Mouse (Mus musculus) CD4-positive helper T cell, adult 2 months (primary cell): ENCODE results near the gene Dlg2.

Source experiments
- DNase-seq: peaks from one replicate; pipeline ENCODE4 v3.0.0-alpha.2; 2012; ENCODE audit warnings: low read depth, missing footprints, low spot score

Dlg2 gene

GRCm38 (mm10) chr7:91089211-91089930 is 612.9 kb downstream of the Dlg2 start:
- DNase-seq = no peak

GRCm38 (mm10) chr7:91090317-91090829 is 613.9 kb downstream of the Dlg2 start:
- DNase-seq = no peak

- no peak for DNase-seq
These were observed 614.6 kb downstream of the Dlg2 start for GRCm38 (mm10) chr7:91090830-91091683.

DNA sequence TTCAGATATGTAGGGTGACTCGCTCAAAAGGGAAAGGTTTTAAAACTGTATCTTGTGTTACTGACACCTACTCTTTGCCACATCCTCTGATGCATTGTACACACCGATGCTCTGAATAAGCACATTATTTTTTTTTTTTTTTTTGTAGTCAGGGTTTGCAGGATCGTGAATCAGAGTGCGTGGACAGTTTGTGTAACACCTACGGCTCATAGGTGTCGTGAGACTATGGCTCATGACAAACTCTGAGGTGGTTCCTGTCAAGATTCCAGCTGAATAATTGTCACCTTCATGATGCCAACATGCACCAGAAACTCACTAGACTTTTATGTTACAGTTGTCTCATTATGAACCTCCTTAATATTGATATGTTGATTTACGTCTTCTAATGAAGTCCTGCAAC is 620.0 kb downstream of the Dlg2 start:
- DNase-seq = no peak

- no peak for DNase-seq
These were observed 622.0 kb downstream of the Dlg2 start for GRCm38 (mm10) chr7:91098521-91098920.

DNA sequence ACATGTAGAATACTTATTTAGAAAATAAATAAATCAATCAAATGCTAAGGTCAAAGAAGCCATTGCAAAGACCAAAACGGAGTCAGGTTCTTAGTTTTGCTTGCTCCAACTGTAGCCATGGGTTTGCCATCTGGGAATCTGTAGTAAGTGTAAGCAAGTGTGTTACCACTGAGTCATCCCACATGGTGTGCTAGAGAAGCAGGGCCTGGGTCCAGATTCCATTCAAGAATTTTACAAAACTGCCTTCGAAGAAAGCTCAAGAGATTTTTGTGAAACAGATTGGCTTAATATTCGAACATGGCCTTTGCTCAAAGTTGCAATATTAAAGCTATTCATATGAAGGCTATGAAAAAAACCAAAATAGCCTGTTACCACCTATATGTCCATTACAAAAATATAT is 633.1 kb downstream of the Dlg2 start:
- DNase-seq = no peak

- DNase-seq = no peak
These were observed 655.7 kb downstream of the Dlg2 start for GRCm38 (mm10) chr7:91132128-91132527.

DNA sequence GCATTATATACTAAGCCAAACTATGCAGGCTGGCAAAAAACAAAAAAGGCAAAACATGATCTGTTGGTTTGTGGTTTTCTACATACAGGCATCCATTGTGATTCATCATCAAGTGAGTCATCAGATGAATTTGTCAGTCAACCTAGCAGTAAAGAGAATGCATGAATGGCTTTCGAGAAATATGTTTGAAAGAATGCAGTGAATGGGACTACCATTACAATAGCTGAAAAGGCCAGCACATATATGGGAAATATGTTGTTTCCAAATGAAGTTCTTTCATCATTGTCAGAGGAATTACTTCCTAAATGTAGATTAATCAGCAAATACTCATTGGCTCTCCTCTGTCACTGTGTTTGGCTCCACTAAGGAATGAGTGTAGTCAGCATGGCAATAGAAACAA is 677.6 kb downstream of the Dlg2 start:
- DNase-seq = no peak

GRCm38 (mm10) chr7:91159144-91159543 is 682.7 kb downstream of the Dlg2 start:
- no peak for DNase-seq

DNA sequence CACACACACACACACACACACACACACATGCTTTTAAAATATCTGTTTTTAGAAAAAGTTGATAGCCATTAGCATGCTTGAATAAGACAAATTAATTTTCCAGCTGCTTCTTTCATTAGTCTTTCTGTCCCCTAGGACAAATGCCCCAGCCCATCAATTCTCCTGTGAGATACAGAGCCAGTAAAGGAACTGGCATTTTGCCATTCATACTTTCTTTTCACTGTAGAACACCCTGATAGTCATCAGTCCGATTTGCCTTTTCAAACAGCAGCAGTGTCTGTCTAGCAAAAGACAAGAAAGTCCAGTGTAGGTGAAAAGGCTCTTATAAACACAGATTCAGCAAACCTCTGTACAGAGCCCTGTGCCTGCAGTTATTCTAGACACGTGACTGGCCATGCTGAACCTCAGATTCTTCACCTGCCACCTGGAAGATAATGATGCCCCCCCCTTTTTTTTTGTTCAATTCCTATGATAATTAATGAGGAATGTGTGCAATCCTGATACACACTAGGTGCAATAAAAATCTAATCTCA is 685.2 kb downstream of the Dlg2 start:
- no peak for DNase-seq

DNA sequence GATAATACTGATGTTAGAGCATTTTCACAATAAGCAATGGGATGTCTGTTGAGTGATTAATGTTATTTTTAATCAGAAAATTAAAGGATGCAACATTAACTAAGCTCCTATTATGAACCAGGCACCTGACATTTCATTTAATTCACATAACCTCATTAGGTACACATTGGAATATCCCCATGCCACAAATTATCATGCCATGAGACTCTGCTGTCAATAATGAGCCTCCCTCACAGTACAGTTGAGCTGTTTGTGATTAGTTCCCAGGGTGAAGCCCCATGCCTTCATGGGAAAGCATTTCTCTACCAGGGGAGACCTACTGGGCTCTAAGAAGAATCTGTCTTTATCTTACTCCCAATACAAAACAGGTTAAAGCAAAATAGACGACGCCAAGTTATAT is 697.1 kb downstream of the Dlg2 start:
- no peak for DNase-seq

DNA sequence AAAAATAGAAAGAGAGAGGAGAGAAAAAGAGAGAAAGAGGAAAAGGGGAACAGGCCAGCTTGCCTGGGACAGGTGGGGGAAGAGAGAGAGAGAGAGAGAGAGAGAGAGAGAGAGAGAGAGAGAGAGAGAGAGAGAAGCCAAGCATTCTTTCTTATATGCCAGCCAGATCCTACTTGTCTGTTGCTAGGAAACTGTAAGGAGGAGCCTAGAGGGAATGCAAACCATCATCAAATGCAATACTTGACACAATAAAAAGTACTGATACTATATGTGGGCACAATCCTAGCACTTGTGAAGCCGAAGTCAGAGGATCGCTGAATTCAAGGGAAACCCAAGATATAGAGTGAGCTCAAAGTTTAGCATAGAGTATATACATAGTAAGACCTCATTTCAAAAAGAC is 711.7 kb downstream of the Dlg2 start:
- no peak for DNase-seq

DNA sequence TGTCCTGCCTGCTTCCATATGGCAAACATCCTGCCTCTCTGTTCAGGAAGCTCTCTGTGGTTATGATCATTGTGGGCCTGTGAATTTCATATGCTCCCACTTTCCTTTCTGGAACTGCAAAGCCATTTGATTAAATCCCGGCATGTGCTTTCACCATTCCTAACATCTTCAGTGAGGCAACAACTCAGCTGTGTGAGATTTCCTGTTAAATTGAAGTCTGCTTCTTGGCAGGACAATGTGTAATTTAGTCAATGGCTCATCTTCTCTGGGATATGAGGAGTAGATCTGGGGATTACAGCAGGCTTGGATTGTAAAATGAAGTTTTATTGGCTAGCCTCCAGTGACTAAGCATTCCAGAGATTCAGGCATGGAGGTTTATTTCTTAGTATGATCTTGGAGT is 722.9 kb downstream of the Dlg2 start:
- no peak for DNase-seq

- no peak for DNase-seq
These were observed 731.8 kb downstream of the Dlg2 start for GRCm38 (mm10) chr7:91208083-91208852.

- DNase-seq = no peak
These were observed 732.5 kb downstream of the Dlg2 start for GRCm38 (mm10) chr7:91208973-91209372.

DNA sequence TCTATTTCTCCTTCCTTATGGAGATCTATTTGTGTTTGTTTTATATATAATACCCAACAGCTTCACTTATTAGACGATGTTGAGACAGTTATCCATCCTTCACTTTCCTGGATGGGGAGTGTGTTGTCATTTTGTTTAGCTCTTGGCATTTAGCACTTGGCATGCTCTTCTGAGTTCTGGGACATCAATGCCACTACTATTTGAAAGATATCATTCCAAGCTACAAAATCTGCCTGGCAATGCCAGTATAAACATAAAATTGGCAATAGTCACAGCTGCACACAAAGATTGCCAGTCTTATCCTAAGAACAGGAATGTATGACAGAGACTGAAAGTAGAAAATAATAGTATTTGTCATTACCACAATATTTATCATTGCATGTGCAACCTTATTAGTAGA is 735.8 kb downstream of the Dlg2 start:
- no peak for DNase-seq

GRCm38 (mm10) chr7:91214921-91215320 is 738.4 kb downstream of the Dlg2 start:
- DNase-seq = no peak

- no peak for DNase-seq
These were observed 742.0 kb downstream of the Dlg2 start for GRCm38 (mm10) chr7:91218321-91218987.

DNA sequence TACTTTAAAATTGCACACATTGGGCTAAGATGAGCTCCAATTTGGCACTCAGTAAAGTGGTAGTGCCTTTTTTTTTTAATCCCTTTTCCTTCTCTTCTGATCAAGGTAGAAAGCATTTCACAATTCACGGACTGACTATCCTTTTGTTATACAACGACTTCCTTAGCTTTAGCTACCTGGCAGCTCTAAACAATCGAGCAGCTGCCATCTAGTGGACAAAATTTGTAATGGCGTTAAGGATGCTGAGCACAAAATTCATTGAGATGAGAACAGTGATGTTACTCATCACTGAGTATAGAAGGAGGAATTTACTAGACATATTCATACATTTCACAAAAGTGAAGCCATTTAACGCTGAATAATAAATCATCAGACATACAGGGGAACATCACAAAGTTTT is 750.0 kb downstream of the Dlg2 start:
- DNase-seq = peak; percentile 6

GRCm38 (mm10) chr7:91241718-91242117 is 765.2 kb downstream of the Dlg2 start:
- no peak for DNase-seq

- DNase-seq = no peak
These were observed 785.2 kb downstream of the Dlg2 start for GRCm38 (mm10) chr7:91261672-91262030.
